Comparison of ENCODE assay signal across 8 mouse cellular contexts in the genomic region with DNA sequence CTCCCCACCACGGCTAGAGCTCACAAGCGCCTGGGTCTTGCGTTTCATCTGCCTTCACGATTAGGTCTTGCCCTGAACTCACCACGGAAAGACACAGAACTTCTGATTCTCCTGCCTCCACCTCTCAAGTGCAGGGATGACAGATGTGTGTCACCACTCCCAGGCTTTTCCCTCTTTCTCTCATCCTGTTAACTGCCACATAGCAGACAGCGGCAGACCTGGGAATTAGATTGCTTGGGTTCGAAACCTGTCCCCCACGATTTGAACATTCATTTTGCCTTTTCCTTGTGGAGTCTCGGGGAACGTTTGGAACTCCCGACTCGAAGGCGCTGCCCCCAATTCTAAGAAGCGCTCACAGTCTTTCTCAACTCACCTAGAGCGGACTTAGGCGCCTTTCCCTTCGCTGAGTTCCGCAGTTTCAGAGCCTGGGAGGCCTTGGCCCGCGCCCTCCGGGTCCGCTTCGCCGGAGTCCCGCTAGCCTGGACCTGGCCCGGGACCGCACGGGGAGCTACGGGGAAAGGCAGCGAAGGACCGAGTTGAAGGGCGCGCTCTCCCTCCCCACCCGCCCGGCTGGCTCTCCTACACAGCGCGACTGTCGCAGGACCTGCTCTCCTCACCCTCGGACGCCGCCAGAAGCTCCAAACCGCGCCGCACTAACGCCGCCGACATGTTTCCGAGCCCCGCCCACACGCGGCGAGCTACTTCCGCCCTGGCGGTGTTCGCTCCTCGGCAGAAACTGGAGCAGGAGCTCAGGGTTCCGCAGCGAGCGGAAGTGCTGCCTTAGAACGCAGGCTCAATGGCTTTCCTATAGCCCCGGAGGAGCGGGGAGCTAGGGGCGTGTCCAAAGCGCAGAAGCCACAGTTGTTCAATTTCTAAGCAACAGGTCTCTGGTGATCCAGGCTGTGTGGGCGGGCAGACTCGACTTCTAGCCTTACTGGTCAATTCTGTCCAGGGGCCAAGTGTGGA. TPM values are rescaled to one million over a fixed set of nuclear protein-coding genes. Genes with fewer than 3 reads are reported as not detected.
DNase-seq lines count a peak whose midpoint lies in the region; ATAC-seq lines count a peak whose summit lies in the region.

A gene (minus strand): TSS at position 706 of the 966 bp plus-strand sequence.

- peak; percentile 90 for ATAC-seq in frontal cortex, adult (ENCODE audit: low TSS enrichment)

- 2% methylated on average over 66 of the region's 66 CpGs for WGBS in hindbrain, embryonic 10.5 days

- peak within 1 kb of the TSS; percentile 81 for H3K4me3 ChIP-seq in hindbrain, embryonic 10.5 days

- H3K4me1 ChIP-seq in hindbrain, embryonic 10.5 days (replicated peaks): peaks cover 37% of the 10 kb centered on the region

- DNase-seq in MN1 (ENCODE audit: low spot score): peak; percentile 98
- peak; percentile 79 for DNase-seq in cerebellum, adult 8-10 months
- DNase-seq in hindbrain, embryonic 10.5 days (ENCODE audit: low spot score): peak; percentile 95
- peak; percentile 94 for DNase-seq in layer of hippocampus, adult 9-11 months
- peak; percentile 93 for DNase-seq in lung, postnatal 10 days
- DNase-seq in ovary, postnatal 36 days (ENCODE audit: low spot score): peak; percentile 88
- DNase-seq in thymus, postnatal 25 days: peak; percentile 90

- no peaks in the 10 kb centered on the region for H3K9me3 ChIP-seq in hindbrain, embryonic 10.5 days

- H3K27me3 ChIP-seq in hindbrain, embryonic 10.5 days (ENCODE audit: insufficient read depth, poor library complexity, severe bottlenecking): no peaks in the 10 kb centered on the region

- peaks cover 30% of the 10 kb centered on the region for H3K36me3 ChIP-seq in hindbrain, embryonic 10.5 days

- peak within 1 kb of the TSS; percentile 85 for H3K27ac ChIP-seq in hindbrain, embryonic 10.5 days

RNA-seq across cellular contexts. Expression of the gene that starts here (rescaled TPM):
- polyA plus RNA-seq in hindbrain, embryonic 10.5 days (2016; fragmentation: Nextera tagmentation; extraction: Ambion mirVana): 67.4 TPM in 2 replicates

Comparison
In these comparisons a context has a peak if more than half of its experiments do, and no peak if none do; other contexts are left out.
1. Peak in every context shown above with its lines: DNase-seq, ATAC-seq, H3K4me3 ChIP-seq and H3K27ac ChIP-seq.